Mouse (Mus musculus) bone marrow macrophage, adult 2 months (primary cell): ENCODE results near the gene Zbtb48. TPM values are rescaled to one million over a fixed set of nuclear protein-coding genes. Genes with fewer than 3 reads are reported as not detected.
"Not testable (repeated sequence)": the region's sequence is repeated elsewhere in the genome, so short reads cannot be mapped to it uniquely, and the experiment has no call there.

Experiments used
- H3K27ac ChIP-seq: 2 replicates; pipeline ENCODE4 v1.5.1; 2012; ENCODE audit warnings: low read depth, low read length; ENCODE audit not compliant: insufficient read depth
- H3K4me1 ChIP-seq: 2 replicates; pipeline ENCODE4 v1.6.1; 2012; ENCODE audit warnings: low read length; ENCODE audit not compliant: control insufficient read depth, insufficient read depth
- H3K4me3 ChIP-seq: 2 replicates; pipeline ENCODE4 v1.5.1; 2012; ENCODE audit warnings: mild to moderate bottlenecking, low read length, moderate library complexity; ENCODE audit not compliant: insufficient read depth
- CTCF ChIP-seq: IDR thresholded peaks from 2 replicates; pipeline ENCODE4 v1.5.1; 2012; ENCODE audit warnings: low read depth, mild to moderate bottlenecking, low read length, moderate library complexity
- POLR2A ChIP-seq: IDR thresholded peaks from 2 replicates; pipeline ENCODE4 v1.6.1; 2012; ENCODE audit warnings: mild to moderate bottlenecking, low read depth, low read length, borderline replicate concordance
- polyA plus RNA-seq: library from polyadenylated mRNA; stranded (reverse); fragments of >200 nt; gene quantifications from 2 replicates; pipeline ENCODE4 v1.2.4, GENCODE M21; 2012; ENCODE audit not compliant: missing spikeins, insufficient read depth, insufficient read length

Zbtb48 gene
- polyA plus RNA-seq, 1 experiment: 7.5 TPM

DNA sequence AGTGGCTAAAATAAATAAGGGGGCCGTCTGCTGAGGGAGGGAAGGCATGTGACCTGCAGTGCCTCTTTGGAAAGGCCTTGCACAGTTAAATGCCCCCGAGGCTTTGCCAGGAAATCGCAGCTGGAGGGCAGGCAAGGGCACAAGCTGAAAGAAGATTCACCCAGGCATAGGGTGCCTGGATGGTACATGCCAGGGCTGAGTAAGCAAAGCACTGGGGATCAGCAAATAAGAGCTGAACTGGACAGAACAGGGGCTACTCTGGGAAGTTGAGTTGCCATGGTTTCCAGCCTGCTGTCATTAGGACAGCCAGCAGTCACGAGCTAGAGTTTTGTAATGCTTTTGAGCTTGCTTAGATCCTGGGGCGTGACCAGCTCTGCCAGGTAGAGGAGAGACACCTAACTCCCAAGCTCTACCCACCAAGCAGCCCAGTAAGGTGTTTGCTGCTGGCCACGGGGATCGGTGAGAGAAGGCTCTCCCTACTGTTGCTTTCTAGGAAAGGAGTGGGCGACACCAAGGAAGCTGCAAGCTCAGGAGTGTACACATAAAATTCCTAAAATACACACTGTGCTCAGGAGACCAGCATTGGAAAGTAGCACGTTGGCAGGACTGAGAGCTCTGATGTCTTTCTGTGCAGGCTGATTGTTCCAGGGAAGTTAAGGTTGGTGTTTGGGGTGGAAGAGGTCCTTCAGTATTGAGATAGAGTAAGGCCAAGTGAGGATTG lies 35.1 kb upstream of the Zbtb48 start:
- H3K4me3 ChIP-seq: no peak overlapping the region
- TF ChIP-seq CTCF (no peak), POLR2A (no peak)

DNA sequence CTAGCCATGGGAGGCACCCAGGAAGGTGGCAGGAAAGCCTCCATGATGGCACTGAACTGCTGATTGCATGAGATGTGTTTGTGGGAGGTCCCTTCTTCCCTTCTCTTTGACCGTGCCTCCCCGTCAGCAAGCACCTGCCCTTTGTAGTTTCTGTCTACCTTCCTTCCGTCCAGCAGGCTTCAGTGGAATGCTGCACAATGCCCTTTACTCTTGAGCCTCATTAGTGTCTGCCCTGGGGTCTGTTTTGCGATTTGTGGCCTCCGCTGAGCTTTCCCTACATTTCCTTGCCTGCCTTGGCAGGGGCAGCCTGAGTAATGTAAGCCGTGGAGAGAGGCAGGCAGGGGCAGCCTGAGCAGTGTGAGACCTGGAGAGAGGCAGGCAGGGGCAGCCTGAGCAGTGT lies 17.1 kb upstream of the Zbtb48 start:
- Histone ChIP-seq H3K4me1 (peaks cover 3% of the 10 kb centered on the region; the same call in 1 of the 2 replicates), H3K27ac (no peak overlapping the region), H3K4me3 (no peak overlapping the region)
- no peak for TF ChIP-seq CTCF

More for the DNA sequence above, 35.1 kb upstream of the Zbtb48 start:
- H3K4me1 ChIP-seq: peaks cover 8% of the 10 kb centered on the region; the same call in 1 of the 2 replicates
- H3K27ac ChIP-seq: peak overlapping the region; percentile 19; the same call in 1 of the 2 replicates

GRCm38 (mm10) chr4:152043171-152043570 lies 15.7 kb upstream of the Zbtb48 start:
- TF ChIP-seq POLR2A (no peak), CTCF (no peak)
- no peak overlapping the region for H3K4me3 ChIP-seq
- H3K27ac ChIP-seq: no peak overlapping the region
- peaks cover 3% of the 10 kb centered on the region; the same call in 1 of the 2 replicates for H3K4me1 ChIP-seq

DNA sequence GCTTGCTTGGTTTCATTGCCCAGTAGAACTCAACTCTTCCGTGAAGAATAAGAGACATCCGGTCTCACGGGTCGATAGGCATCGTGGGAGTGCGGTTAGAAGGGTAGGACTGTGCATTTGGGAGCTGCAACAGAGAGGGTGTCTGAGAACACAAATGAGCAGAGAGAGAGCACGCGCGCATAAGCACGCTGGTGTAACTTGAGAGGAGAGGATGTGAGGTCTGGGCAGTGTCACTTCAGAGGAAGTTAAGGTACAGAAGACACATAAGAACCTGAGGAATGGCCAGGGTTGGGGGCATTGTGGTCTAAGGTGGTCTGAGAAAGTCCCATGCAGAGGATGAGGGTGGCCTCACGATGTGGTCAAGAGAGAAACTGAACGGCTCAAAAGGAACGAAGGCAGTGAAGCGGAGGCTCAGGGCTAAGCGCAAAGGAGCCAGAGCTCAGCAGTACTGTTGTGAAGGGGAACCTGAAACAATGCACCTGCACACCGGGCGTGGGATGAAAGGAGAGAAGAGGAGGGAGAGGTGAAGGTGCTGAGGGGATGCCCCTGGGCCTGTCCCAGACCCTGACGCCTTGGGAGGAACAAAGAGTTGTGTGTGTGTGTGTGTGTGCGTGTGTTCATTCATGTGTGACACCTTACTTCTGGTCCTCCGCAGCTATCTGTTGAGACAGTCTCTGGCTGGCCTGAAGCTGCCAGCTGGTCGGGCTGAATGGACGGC lies 14.6 kb upstream of the Zbtb48 start:
- Histone ChIP-seq H3K4me1 (peaks cover 3% of the 10 kb centered on the region; the same call in 1 of the 2 replicates), H3K4me3 (no peak overlapping the region), H3K27ac (no peak overlapping the region)
- TF ChIP-seq POLR2A (no peak), CTCF (no peak)

DNA sequence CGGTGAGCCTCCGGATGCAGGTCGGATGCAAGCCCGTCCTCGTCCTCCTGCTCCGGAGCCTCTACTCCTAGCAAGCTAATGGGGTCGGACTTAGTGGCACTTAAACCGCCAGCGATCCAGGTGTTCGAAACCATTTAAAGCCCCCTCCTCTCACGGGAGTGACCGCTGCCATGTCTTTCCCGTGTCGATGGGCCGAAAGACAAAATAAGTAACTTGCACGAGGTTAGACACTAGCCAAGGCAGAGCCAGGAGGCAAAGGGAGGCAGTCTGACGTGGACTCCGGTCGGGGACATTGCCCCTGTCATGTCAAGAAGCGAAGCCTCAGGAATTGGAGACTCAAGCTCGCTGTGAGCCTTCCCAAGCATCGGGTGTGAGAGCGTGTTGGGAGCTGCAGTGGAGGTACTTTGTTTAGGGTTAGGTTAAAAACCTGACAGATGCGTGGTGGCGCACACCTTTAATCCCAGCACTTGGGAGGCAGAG lies 12.4 kb upstream of the Zbtb48 start:
- Histone ChIP-seq H3K27ac (no peak overlapping the region), H3K4me3 (peak overlapping the region; percentile 96), H3K4me1 (peaks cover 3% of the 10 kb centered on the region; the same call in 1 of the 2 replicates)
- TF ChIP-seq POLR2A: no peak
- TF ChIP-seq CTCF: no peak

DNA sequence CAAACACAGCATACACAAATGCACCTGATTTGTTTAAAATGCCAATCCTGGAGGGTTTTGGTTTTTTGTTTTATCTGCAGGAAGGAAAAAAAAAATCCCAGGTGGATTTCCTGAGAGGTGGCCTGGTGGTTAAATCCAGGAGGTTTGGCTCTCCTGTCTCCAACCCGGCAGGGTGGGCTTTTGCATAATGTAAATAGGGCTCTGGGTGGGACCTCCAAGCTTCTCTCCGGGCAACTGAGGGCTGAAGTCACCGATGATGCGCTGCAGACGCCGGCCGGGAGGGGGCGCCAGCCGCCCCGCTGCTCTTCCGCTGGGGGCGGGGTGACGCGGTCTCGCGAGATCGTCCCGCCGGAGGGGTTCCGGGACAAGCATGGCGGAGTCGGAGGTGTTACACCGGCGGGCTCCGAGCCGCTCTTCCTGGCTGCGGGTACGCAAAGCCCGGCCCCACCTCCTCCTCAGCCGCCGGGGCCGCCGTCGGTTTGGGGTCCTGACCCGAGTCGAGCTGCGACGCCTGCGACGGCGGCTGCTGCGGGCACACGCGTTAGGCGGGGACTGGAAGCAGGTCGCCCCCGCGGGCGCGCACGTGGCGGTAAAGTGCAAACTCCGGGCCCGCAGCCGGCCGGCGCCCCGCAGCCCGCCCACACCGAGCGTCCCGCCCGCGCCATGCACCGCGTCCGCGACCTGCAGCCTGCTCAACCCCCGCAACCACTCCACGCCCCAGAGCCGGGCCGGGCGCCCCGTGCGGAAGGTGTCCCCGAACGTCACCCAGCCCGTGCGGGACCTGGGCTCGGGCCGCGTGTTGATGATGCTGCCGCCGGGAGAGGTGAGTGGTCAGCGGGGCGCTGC lies 11.7 kb upstream of the Zbtb48 start, which contains the start of gene Nol9:
Gene Nol9 (plus strand): TSS at position 337 of the 846 bp plus-strand sequence.
- peak within 1 kb of the TSS; percentile 96 for H3K4me3 ChIP-seq
- H3K4me1 ChIP-seq: peaks cover 3% of the 10 kb centered on the region; the same call in 1 of the 2 replicates
- no peak within 1 kb of the TSS for H3K27ac ChIP-seq
- peak; percentile 69 for TF ChIP-seq CTCF
- TF ChIP-seq POLR2A: no peak

DNA sequence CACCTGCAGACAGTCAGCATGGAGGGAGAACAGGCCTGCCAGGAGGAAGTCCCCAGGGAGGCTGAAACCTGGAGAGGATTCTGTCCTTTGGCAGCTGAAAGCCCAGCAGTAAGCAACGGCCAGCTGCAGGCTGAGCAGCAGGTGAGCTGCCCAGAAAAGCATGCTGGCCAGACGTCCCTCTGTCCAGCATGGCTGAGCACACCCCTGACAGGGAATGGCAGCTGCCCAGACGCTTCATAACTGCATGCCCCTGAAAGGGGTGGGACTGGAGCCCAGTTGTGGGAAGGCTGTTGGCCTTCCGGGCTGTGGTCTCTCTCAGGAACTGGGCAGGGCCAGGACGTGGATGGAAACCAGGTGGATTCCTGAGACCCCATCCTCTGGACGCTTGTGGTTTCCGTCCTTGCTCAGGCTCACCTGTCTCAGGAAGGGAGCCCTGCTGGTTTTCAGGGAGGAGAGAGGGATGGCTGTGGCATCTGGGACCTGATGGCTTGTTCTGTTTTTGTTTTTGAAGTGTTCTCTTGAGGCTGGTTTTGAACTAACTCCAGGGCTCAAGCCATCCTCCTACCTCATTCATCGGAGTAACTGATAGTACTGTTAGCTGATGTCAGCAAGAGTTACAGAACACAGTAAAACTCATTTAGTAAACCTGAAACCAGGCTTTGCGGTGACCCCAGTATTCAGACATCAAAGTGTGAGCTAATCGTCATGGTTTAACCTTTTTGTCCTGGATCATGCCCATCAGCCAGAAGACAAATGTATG lies 10.9 kb upstream of the Zbtb48 start, which contains the start of gene Tas1r1:
Gene Tas1r1 (minus strand): TSS at position 344 of the 760 bp plus-strand sequence.
- no peak within 1 kb of the TSS for H3K27ac ChIP-seq

GRCm38 (mm10) chr4:152036464-152036863 lies 9.0 kb upstream of the Zbtb48 start:
- not testable (repeated sequence) for H3K4me3 ChIP-seq, H3K4me1 ChIP-seq, H3K27ac ChIP-seq

More for the DNA sequence above, 10.9 kb upstream of the Zbtb48 start, which contains the start of gene Tas1r1:
- TF ChIP-seq POLR2A: no peak
- TF ChIP-seq CTCF: no peak
- Histone ChIP-seq H3K4me1 (peaks cover 3% of the 10 kb centered on the region; the same call in 1 of the 2 replicates), H3K4me3 (peak within 1 kb of the TSS; percentile 96)

- TF ChIP-seq CTCF (no peak), POLR2A (no peak)
- no peak overlapping the region for H3K27ac ChIP-seq
- peaks cover 2% of the 10 kb centered on the region for H3K4me1 ChIP-seq
- H3K4me3 ChIP-seq: no peak overlapping the region
Observed at GRCm38 (mm10) chr4:152032922-152033321, 5.5 kb upstream of the Zbtb48 start.
